Mouse (Mus musculus): ENCODE data around the gene Rpgrip1l.

Gene Rpgrip1l

GRCm38 (mm10) chr8:91312835-91313832 is at the start of gene Rpgrip1l, which contains the start of gene Fto:
Gene Rpgrip1l (minus strand): TSS chr8:91313262.
Gene Fto (plus strand): TSS chr8:91313525.
- in situ Hi-C loops (cut with MboI; ENCODE audit: low sequenced_read_pairs): no loop called here

DNA sequence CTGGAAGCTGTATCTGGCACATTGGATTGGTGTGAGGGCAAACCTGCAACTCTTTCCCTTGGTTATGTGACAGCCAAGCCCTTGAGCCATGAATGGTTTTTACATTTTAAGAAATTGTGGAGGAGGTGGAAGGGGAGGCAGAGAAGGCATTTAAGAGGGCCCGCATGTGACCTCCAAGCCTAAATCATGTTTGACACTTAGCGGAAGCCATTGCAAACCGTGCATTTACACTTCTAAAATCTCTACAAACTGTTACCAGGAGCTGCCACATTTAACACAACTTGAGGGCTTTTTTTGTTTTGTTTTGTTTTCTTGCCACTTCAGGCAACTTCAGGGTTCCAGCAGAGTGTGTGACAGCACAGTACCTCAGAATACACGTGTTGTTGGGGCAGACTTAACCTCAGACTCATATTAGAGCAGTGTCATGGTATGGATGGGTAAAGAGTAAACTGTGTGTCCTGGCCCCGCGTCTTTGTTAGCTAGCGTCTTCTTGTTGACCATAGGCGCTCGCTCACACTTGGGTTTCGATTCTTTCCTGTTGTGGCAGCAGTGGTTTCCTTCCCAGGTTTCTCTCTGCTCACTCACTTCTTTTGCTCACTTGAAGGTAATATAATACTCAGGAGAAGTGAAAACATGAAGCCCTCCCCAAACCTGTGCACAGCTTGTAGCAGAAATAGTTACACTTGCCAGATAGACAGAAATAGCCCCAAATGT is 47.7 kb upstream of the Rpgrip1l start:
- in situ Hi-C loops (cut with MboI; ENCODE audit: low sequenced_read_pairs): no loop called here

DNA sequence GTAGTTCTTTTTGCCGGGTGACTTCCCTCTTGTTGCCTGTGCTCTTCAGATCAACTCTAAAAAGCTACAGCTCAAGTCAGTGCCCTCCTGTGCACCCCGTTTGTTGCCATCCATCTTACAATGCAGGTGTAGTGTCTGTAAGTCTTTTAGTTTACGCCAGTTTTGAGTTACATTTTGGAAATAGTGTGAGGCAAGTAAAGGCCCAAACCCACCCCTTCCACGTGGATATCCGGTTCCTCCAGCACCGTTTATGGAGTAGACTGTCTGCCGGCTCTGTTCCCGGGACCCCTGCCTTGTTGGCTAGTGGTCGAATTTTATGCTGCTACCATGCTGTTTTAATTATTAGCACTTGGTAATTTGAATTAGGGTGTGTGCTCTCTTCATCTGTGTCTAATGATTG is 46.4 kb upstream of the Rpgrip1l start:
- in situ Hi-C loops (cut with MboI; ENCODE audit: low sequenced_read_pairs): no loop called here

- in situ Hi-C loops (cut with MboI; ENCODE audit: low sequenced_read_pairs): no loop called here
These were observed 45.0 kb upstream of the Rpgrip1l start for GRCm38 (mm10) chr8:91358016-91358415.

- in situ Hi-C loops (cut with MboI; ENCODE audit: low sequenced_read_pairs): no loop called here
These were observed 44.5 kb upstream of the Rpgrip1l start for GRCm38 (mm10) chr8:91357493-91358014.

DNA sequence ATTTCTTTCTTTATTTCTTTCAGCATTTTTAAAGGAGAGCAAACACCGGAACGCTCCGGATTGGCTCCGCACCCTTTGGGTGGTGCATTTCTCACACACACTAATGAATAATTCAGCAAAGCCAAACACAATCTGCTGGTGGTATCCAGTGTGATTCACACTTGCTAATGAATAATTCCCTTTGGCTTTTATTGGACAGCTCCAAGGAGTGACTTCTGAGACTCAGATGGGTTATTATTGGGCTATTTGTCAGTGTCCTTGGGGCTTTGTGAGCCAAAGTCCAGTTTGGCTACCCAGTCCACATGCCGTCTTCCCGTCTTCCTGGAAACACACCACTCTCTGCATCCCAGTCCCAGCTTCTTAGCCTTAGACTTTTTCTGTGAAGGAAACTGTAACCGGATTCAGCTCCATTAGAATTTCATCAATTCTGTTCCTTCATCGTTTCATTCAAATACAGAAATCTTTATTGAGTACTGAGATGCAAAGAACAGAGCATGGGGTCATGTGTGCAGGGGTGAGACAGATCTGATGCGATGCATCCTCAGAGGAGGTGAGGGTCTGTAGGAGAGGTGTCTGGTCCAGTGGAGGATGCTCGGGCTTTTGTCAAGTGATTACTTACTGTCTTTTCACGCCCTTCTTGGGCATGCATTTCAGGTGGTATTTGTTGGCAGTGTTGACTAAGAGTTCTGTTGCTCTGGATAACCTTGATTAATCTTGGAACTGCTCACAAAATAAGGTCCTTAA is 43.1 kb upstream of the Rpgrip1l start:
- in situ Hi-C loops (cut with MboI; ENCODE audit: low sequenced_read_pairs): no loop called here

DNA sequence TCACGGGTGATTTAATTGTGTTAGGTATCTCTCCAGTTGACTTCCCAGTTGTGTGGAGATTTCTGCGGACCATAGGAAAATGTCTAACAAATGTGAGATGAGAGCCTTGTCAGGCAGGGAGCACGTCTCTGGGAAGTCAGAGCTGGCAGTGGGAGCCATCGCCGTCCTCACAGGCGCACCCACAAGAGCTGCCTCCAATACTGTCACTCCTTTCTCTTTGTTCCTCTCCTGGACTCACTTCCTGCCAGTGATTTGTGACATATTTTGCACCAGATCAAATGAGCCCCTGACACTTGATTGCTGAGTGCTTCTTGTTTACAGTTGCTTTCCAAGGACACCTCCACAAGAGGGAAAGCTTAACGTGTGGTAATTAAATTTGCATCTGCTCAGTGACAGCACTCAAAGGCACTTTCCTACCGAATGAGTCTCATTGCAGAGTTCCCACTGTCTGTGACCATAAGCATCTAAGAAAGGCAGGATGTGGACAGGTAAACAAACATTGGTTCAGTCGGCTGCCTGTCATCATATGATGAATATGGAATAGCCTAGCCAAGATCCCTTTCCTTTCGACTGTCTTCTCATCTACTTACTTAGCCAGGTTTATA is 42.3 kb upstream of the Rpgrip1l start:
- in situ Hi-C loops (cut with MboI; ENCODE audit: low sequenced_read_pairs): no loop called here

- in situ Hi-C loops (cut with MboI; ENCODE audit: low sequenced_read_pairs): no loop called here
These were observed 40.8 kb upstream of the Rpgrip1l start for GRCm38 (mm10) chr8:91353907-91354306.

DNA sequence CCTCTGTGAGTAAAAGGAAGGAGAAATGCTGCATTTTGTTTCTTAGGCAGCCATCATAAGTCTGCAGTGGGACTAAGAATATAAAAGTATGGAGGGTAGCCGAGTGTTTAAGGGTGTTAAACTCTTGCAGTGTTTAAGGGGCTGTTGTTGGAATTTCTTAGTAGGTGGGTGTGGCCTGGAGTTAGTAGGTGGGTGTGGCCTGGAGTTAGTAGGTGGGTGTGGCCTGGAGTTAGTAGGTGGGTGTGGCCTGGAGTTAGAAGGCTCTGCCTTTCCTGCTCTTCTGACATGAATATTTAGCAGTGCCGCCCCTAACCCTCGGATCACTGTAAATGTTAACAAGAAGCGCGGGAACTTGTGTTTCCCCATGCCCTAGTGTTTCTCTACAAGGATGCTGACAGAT is 40.0 kb upstream of the Rpgrip1l start:
- in situ Hi-C loops (cut with MboI; ENCODE audit: low sequenced_read_pairs): no loop called here

DNA sequence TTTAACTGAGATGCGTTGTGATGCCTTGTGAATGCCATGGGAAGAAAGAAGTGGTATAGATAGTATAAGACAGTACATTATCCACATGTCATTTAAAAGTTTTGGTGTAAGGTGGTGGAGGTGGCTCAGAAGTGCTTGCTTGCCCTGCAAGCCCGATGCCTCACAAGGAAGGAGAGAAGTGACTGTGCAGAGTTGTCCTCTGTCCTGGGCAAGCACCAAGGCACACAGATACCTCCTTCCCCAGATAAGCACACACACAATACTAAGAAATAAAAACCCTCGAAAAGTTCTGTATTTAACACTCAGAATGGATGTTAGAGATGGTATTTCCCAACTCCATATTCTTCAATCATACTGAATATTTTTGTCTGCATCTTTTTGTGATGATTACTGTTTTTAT is 39.5 kb upstream of the Rpgrip1l start:
- in situ Hi-C loops (cut with MboI; ENCODE audit: low sequenced_read_pairs): no loop called here

GRCm38 (mm10) chr8:91350628-91351027 is 37.6 kb upstream of the Rpgrip1l start:
- in situ Hi-C loops (cut with MboI; ENCODE audit: low sequenced_read_pairs): no loop called here

- in situ Hi-C loops (cut with MboI; ENCODE audit: low sequenced_read_pairs): no loop called here
These were observed 36.8 kb upstream of the Rpgrip1l start for GRCm38 (mm10) chr8:91349816-91350215.

- in situ Hi-C loops (cut with MboI; ENCODE audit: low sequenced_read_pairs): no loop called here
These were observed 34.5 kb upstream of the Rpgrip1l start for GRCm38 (mm10) chr8:91347595-91347994.

- in situ Hi-C loops (cut with MboI; ENCODE audit: low sequenced_read_pairs): no loop called here
These were observed 34.1 kb upstream of the Rpgrip1l start for GRCm38 (mm10) chr8:91347146-91347545.

GRCm38 (mm10) chr8:91344659-91345058 is 31.6 kb upstream of the Rpgrip1l start:
- in situ Hi-C loops (cut with MboI; ENCODE audit: low sequenced_read_pairs): no loop called here

- in situ Hi-C loops (cut with MboI; ENCODE audit: low sequenced_read_pairs): no loop called here
These were observed 29.7 kb upstream of the Rpgrip1l start for GRCm38 (mm10) chr8:91342798-91343197.

- in situ Hi-C loops (cut with MboI; ENCODE audit: low sequenced_read_pairs): no loop called here
These were observed 29.1 kb upstream of the Rpgrip1l start for GRCm38 (mm10) chr8:91342196-91342595.

DNA sequence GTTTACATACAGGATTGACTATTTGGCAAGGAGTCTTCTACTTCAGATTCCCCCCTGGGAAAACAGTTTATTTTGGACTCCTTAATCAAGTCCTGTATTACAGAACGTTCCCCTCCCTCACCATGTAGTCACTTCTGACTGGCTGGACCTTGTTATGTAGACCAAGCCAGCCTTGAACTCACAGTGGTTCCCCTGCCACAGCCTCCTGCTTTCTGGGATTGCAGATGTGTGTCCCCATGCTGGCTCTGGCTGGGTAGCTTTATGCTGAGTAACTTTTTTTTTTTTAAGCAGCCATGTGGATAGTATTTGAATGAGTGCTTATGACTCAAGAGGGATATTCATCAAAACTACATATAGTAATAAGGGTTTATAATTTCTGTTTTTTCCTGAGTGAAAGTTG is 27.7 kb upstream of the Rpgrip1l start:
- in situ Hi-C loops (cut with MboI; ENCODE audit: low sequenced_read_pairs): no loop called here

DNA sequence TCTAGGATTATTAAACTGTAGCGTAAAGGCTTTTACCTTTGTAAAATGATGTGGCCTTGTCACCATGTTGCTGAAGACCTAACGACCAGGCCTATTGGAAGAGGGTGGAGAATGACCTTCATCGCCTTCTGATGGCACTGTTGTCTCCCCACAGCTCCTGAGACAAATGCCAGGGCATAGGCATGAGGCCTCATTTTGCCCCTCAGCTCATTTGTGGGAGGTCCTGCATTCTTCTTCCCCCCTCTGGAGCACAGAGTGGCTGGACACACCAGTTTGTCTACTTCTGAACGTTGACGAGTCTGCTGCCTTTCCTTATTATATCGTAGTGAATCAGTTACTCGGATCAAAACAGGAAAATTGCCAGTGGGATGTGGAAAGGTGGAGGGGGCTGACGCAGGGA is 26.6 kb upstream of the Rpgrip1l start:
- in situ Hi-C loops (cut with MboI; ENCODE audit: low sequenced_read_pairs): no loop called here

DNA sequence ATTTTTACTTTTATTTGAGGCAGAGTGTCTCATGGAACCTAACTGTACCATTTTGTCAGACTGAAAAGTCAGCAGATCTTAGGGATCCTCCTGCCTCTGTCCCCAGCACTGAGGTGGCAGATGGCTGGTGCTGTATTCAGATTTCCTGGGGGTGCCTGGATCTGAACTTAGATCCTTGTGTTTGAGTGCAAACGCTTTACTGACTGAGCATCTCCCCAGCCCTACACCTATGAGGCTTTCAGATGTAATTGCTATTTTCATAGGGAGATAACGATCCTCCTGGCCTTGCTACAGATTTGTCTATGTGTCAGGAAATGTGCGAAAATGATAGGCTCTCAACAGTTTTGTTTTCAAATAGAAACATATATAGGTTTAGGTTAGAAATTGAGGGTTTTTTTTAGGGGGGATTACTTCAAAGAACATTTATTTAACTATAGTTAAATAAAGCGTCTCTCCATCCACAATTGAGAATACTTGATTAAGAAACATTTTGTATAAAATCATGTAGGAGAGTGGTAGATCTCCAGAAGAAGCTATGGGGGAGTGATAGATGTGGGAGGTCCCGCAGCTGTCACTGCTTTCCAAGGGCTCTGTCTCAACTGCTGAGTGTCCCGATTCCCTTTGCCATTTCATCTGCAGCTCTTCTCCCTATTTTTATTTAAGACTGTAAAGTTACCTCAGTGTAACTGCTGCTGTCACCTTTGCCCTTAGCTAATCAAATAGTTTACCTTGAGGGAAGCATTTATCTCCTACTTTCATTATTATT is 25.5 kb upstream of the Rpgrip1l start:
- in situ Hi-C loops (cut with MboI; ENCODE audit: low sequenced_read_pairs): no loop called here

Data from CH12F3 (cell line).